Mouse (Mus musculus) hindbrain, postnatal 0 days (tissue): Measurements from ENCODE around the gene Apobec4. TPM values are rescaled to one million over a fixed set of nuclear protein-coding genes. Genes with fewer than 3 reads are reported as not detected.

Experiments used
- ATAC-seq: fragments of 200-750 bp; cut with Nextera tagmentation; 2 replicates; pipeline ENCODE4 v1.8.0; 2017; ENCODE audit warnings: mild to moderate bottlenecking, moderate TSS enrichment, moderate library complexity
- DNase-seq: peaks from one replicate; pipeline ENCODE4 v3.0.0-alpha.2; 2015; ENCODE audit warnings: low spot score
- H3K27ac ChIP-seq: fragments of 300-500 bp; sonication (generic); 2 replicates; pipeline ENCODE4 v1.5.1; 2014; ENCODE audit warnings: mild to moderate bottlenecking
- H3K27me3 ChIP-seq: fragments of 300-500 bp; sonication (generic); 2 replicates; pipeline ENCODE4 v1.6.1; 2014; ENCODE audit warnings: low read length, mixed read lengths; ENCODE audit not compliant: insufficient read depth
- H3K36me3 ChIP-seq: fragments of 300-500 bp; sonication (generic); 2 replicates; pipeline ENCODE4 v1.6.1; 2014; ENCODE audit warnings: low read length, mixed read lengths; ENCODE audit not compliant: insufficient read depth
- H3K4me1 ChIP-seq: fragments of 300-500 bp; sonication (generic); 2 replicates; pipeline ENCODE4 v1.6.1; 2014; ENCODE audit warnings: antibody characterized with exemption, low read length, mixed read lengths; ENCODE audit not compliant: insufficient read depth
- H3K4me2 ChIP-seq: fragments of 300-500 bp; sonication (generic); 2 replicates; pipeline ENCODE4 v1.6.1; 2014; ENCODE audit warnings: low read depth, mild to moderate bottlenecking, low read length, moderate library complexity, mixed read lengths
- H3K4me3 ChIP-seq: fragments of 300-500 bp; sonication (generic); 2 replicates; pipeline ENCODE4 v1.5.1; 2014; ENCODE audit warnings: low read length
- H3K9ac ChIP-seq: fragments of 300-500 bp; sonication (generic); replicated peaks from 2 replicates; pipeline ENCODE4 v1.6.1; 2014; ENCODE audit warnings: mild to moderate bottlenecking, low read length, moderate library complexity, mixed read lengths
- H3K9me3 ChIP-seq: fragments of 300-500 bp; sonication (generic); 2 replicates; pipeline ENCODE4 v1.6.1; 2016; ENCODE audit warnings: low read length, mixed read lengths
- CTCF ChIP-seq: IDR thresholded peaks from 2 replicates; pipeline ENCODE4 v1.5.1; 2016; ENCODE audit warnings: antibody characterized with exemption, control low read depth, low read depth
- WGBS: fragments of 180-500 bp; shearing (Covaris S2); extraction: QIAGEN DNeasy Blood & Tissue Kit; methylation state at CpG from one replicate; pipeline ENCODE4 v1.1.7; 2014; 5-methylcytosine and 5-hydroxymethylcytosine counted together
- polyA plus RNA-seq: library from polyadenylated mRNA; unstranded; fragments of >200 nt; fragmentation: Nextera tagmentation; extraction: Ambion mirVana; gene quantifications from 2 replicates; pipeline ENCODE4 v1.2.1, GENCODE M21; 2015
- total RNA-seq: library from RNA; depleted of rRNA; stranded (reverse); fragments of >200 nt; gene quantifications from 2 replicates; pipeline ENCODE4 v1.2.3, GENCODE M21; 2014

The Apobec4 gene
- total and polyA plus RNA-seq, 2 experiments from 2014 or later = not detected

DNA sequence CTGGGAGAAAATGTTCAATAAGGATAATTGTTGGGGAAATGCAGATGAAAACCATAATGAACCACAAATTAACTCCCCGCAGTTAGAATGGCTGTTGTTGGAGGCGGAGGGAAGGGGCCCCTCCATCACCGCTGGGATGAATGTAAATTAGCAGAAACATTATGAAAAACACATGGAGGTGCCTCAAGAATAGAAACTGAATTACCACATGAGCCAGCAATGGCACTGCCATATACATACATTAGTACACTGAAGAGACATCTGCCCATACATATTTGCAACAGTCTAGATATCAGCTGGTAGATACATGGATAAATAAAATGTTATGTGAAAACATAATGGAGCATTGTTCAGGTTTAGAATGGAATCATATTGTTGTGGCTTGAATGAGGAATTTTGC lies 35.9 kb upstream of the Apobec4 start:
- Histone ChIP-seq H3K9me3 (no peaks in the 10 kb centered on the region), H3K9ac (no peak overlapping the region), H3K36me3 (no peaks in the 10 kb centered on the region), H3K4me1 (no peaks in the 10 kb centered on the region), H3K27me3 (no peaks in the 10 kb centered on the region), H3K4me3 (no peak overlapping the region), H3K4me2 (no peak overlapping the region), H3K27ac (no peak overlapping the region)
- TF ChIP-seq CTCF = no peak
- no peak for ATAC-seq
- no peak for DNase-seq
- 72% methylated on average over 3 of the region's 3 CpGs for WGBS

DNA sequence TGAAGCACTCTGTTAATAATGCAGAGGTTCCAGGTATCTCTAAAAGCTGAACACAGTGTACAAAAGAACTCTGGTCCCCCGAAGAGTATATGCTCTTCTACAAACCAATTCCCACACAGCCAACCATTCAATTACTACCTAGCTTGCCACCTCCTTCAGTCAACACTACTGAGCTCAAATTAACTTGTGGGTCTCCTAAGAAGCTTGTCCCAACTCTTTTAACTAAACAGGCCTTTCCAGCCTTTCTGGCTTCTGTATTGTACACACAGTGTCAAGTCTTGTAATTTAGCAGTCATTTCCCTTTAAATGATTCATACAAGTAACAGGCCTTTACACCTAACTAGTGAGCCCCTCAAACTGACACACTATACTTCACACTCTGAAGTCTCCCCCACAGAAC lies 33.0 kb upstream of the Apobec4 start:
- no peak overlapping the region for H3K4me3 ChIP-seq
- ATAC-seq (no peak), DNase-seq (no peak)
- no peak for TF ChIP-seq CTCF
- H3K4me2 ChIP-seq = no peak overlapping the region
- 93% methylated on average over 1 of the region's 1 CpGs for WGBS
- no peaks in the 10 kb centered on the region for H3K4me1 ChIP-seq
- H3K27ac ChIP-seq = no peak overlapping the region
- H3K27me3 ChIP-seq = no peaks in the 10 kb centered on the region
- H3K9me3 ChIP-seq = no peaks in the 10 kb centered on the region
- H3K9ac ChIP-seq = no peak overlapping the region
- H3K36me3 ChIP-seq = no peaks in the 10 kb centered on the region

DNA sequence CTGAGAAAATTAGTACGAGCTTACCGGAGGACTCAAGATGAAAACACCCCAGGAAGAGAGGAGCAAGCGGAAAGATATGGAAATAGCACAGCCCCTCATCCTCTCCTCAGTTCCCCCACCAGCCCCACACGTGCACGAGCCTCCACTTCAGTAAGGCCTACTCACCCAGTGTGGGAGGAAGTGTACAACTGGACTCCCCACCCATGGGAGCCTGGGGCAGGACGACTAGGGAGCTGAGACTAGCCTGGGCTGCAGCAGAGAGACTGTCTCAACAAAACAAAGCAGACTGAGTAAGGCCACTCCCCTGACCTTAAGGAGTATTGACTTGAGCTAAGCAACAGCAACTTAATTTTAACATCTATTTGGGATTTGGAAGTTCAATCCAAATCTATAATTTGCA lies 32.2 kb upstream of the Apobec4 start:
- no peaks in the 10 kb centered on the region for H3K36me3 ChIP-seq
- ATAC-seq (no peak), DNase-seq (no peak)
- WGBS = 71% methylated on average over 6 of the region's 6 CpGs
- no peak overlapping the region for H3K4me2 ChIP-seq
- no peaks in the 10 kb centered on the region for H3K9me3 ChIP-seq
- no peaks in the 10 kb centered on the region for H3K27me3 ChIP-seq
- H3K4me1 ChIP-seq = no peaks in the 10 kb centered on the region
- no peak overlapping the region for H3K9ac ChIP-seq
- H3K27ac ChIP-seq = no peak overlapping the region
- no peak overlapping the region for H3K4me3 ChIP-seq
- TF ChIP-seq CTCF = no peak

DNA sequence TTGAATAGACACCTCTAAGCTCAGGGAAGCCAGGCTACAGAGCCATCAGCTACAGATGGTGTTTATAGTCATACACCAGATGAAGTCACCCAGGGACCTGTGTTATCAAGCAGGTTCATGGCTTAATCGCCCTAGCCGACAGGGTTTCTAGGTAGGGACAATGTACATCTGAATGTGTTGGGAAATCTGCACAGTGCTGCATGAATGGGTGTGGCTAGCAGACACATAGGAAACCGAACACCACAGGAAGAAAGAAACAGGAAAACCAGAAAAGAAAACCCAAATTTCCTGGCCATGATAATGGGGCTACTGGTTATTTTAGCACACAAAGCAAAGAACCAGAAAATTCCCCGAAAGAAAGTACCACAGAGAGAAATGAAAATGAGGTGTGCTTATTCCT lies 29.4 kb upstream of the Apobec4 start:
- no peak for ATAC-seq
- 85% methylated on average over 4 of the region's 4 CpGs for WGBS
- H3K36me3 ChIP-seq = no peaks in the 10 kb centered on the region
- no peaks in the 10 kb centered on the region for H3K9me3 ChIP-seq
- no peak for TF ChIP-seq CTCF
- no peaks in the 10 kb centered on the region for H3K27me3 ChIP-seq
- H3K4me3 ChIP-seq = no peak overlapping the region
- H3K4me1 ChIP-seq = no peaks in the 10 kb centered on the region
- H3K4me2 ChIP-seq = no peak overlapping the region
- H3K27ac ChIP-seq = no peak overlapping the region
- no peak for DNase-seq
- no peak overlapping the region for H3K9ac ChIP-seq

DNA sequence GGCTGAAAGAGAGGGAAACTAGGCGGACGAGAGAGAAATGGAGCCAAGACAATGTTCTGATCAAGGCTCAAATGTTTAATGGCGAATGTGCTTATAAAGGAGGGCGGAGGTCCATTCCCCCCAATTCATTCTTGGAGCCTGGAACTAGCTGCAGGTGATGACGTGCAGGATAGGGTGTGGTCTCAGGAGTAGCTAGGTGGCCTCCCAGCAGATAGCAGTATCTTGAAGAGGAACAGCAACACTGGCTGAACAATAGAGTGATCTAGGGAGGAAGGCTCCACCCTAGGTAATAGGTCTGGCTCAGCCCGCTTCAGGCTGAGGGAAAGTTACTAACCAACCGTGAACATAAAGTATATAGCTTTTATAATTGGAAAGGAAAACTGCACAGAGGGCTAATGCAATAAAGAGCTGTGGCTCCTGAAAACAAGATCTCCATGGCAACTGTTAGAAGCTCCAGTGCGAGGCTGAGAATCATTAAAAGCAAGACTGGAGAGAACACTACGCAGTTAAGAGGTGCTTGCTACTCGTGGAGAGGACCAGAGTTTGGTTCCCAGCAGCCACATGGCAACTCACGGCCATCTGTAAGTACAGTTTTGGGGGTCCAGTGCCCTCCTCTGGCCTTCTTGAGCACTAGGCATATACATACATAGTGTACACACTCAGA lies 28.7 kb upstream of the Apobec4 start:
- Histone ChIP-seq H3K36me3 (no peaks in the 10 kb centered on the region), H3K4me3 (no peak overlapping the region), H3K4me2 (no peak overlapping the region), H3K27ac (no peak overlapping the region), H3K27me3 (no peaks in the 10 kb centered on the region), H3K9ac (no peak overlapping the region), H3K9me3 (no peaks in the 10 kb centered on the region), H3K4me1 (no peaks in the 10 kb centered on the region)
- 80% methylated on average over 11 of the region's 11 CpGs for WGBS
- DNase-seq = peak; percentile 5
- ATAC-seq = peak; percentile 32; the same call in 1 of the 2 replicates
- no peak for TF ChIP-seq CTCF

DNA sequence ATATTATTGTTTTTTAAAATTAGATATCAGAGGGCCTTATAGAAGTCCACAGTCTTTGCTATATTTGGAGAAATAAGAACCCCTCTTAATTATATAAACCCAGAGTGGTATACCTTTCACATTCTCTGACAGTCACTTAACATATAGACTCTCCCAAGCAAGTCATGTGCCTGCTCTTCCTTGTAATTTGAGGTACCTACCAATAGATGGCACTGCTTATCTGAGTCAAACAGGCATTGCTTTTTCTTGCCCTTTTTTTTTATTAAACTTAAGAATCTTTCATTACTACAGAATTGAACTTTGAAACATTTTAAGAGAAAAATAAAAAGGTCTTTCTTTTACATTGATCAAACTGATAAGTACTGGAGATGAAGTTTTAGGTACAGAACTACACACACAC lies 26.1 kb upstream of the Apobec4 start:
- Histone ChIP-seq H3K4me2 (no peak overlapping the region), H3K36me3 (no peaks in the 10 kb centered on the region), H3K27ac (no peak overlapping the region), H3K27me3 (no peaks in the 10 kb centered on the region), H3K9ac (no peak overlapping the region), H3K4me1 (no peaks in the 10 kb centered on the region), H3K9me3 (no peaks in the 10 kb centered on the region), H3K4me3 (no peak overlapping the region)
- ATAC-seq (no peak), DNase-seq (no peak)
- no peak for TF ChIP-seq CTCF

DNA sequence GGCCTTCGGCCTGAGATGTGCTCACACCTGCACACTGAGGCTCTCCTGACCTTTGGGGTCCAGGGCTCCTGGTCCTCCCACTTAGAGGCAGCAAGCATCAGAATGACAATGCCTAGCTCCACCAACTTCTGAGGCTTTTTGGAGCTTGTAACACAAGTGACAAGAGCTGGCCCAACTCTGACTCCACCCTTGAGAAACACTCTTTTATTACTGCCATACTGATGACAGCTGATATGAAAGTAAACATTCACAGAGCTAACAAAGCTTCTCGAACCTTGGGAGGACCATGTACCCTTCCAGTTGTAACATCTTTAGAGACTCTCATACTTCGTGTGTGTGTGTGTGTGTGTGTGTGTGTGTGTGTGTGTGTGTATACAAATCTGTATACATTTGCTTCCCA lies 24.3 kb upstream of the Apobec4 start:
- Histone ChIP-seq H3K36me3 (no peaks in the 10 kb centered on the region), H3K27me3 (no peaks in the 10 kb centered on the region), H3K4me1 (no peaks in the 10 kb centered on the region), H3K4me2 (no peak overlapping the region), H3K9me3 (no peaks in the 10 kb centered on the region), H3K27ac (no peak overlapping the region), H3K4me3 (no peak overlapping the region), H3K9ac (no peak overlapping the region)
- DNase-seq = no peak
- WGBS = 88% methylated on average over 3 of the region's 3 CpGs
- no peak for TF ChIP-seq CTCF
- no peak for ATAC-seq
